Mouse (Mus musculus) small intestine, adult 2 months (tissue): ENCODE measurements around the gene H2-T23.

ENCODE experiments used
- CTCF ChIP-seq: fragments of 200-500 bp; IDR thresholded peaks from 2 replicates; pipeline ENCODE4 v1.5.1; 2012; ENCODE audit warnings: low read depth, mild to moderate bottlenecking, control low read depth, inconsistent platforms, low read length, moderate library complexity, mixed read lengths; ENCODE audit not compliant: insufficient replicate concordance, insufficient read length; ENCODE audit errors: extremely low read depth
- POLR2A ChIP-seq: fragments of 200-500 bp; IDR thresholded peaks from 2 replicates; pipeline ENCODE4 v1.6.1; 2012; ENCODE audit warnings: low read depth, mild to moderate bottlenecking, control low read depth, inconsistent platforms, low read length, moderate library complexity

DNA sequence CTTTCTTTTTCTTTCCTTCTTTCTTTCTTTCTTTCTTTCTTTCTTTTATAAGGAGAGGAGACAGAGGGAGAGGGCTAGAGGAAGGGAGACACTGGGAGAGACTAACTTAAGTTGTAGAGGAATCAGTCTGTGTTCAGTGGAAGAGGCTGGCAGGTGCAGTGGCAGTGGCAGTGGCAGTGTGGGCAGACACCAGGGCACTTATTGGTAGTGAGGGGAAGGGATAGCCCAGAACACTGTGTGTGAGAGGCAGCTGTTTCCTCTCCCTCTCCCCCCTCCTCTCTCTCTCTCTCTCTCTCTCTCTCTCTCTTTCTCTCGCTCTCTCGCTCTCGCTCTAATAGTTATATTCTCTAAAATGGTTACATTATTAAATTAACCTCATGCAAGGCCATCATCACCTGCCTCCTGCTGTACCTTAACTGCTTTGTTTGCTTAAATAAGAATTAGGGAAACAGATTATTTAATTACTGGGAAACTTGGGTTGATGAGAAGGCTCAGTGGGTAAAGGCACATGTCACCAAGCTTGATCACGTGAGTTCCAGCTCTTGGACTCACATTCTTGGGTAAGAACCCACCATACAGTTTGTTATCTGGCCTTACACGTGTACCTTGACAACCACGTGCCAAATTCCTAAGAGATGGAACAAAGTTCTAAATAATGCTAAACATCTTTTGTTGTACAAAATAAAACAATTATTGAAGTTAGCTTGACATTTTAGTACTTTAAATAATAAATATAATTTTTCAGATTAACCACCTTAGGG, 33.9 kb downstream of the H2-T23 start:
- TF ChIP-seq POLR2A (no peak), CTCF (no peak)
